Mouse (Mus musculus) forebrain, embryonic 16.5 days (tissue): ENCODE measurements at regions not wholly inside any gene's neighbourhood (a gene's known extent, or its start where the extent isn't known, plus 50 kb on each side); places are given as distances from the start of the nearest gene placed in this dataset.

Experiments used
- ATAC-seq: fragments of 200-750 bp; cut with Nextera tagmentation; 2 replicates; pipeline ENCODE4 v1.8.0; 2017; ENCODE audit warnings: mild to moderate bottlenecking, moderate library complexity
- H3K27ac ChIP-seq: fragments of 300-500 bp; sonication (generic); 2 replicates; pipeline ENCODE4 v1.5.1; 2014; ENCODE audit warnings: low read length, control low read depth
- H3K27me3 ChIP-seq: fragments of 300-500 bp; sonication (generic); replicated peaks from 2 replicates; pipeline ENCODE4 v1.6.1; 2014; ENCODE audit warnings: low read length; ENCODE audit not compliant: control insufficient read depth, insufficient read depth
- H3K36me3 ChIP-seq: fragments of 300-500 bp; sonication (generic); 2 replicates; pipeline ENCODE4 v1.6.1; 2014; ENCODE audit not compliant: control insufficient read depth, insufficient read depth
- H3K4me1 ChIP-seq: fragments of 300-500 bp; sonication (generic); replicated peaks from 2 replicates; pipeline ENCODE4 v1.6.1; 2014; ENCODE audit warnings: low read length; ENCODE audit not compliant: control insufficient read depth, insufficient read depth
- H3K4me2 ChIP-seq: fragments of 300-500 bp; sonication (generic); 2 replicates; pipeline ENCODE4 v1.6.1; 2014; ENCODE audit warnings: mild to moderate bottlenecking, low read length, control low read depth
- H3K4me3 ChIP-seq: fragments of 300-500 bp; sonication (generic); replicated peaks from 2 replicates; pipeline ENCODE4 v1.5.1; 2014; ENCODE audit warnings: mild to moderate bottlenecking, low read length, control low read depth
- H3K9ac ChIP-seq: fragments of 300-500 bp; sonication (generic); replicated peaks from 2 replicates; pipeline ENCODE4 v1.6.1; 2014; ENCODE audit warnings: low read depth, low read length, control low read depth
- H3K9me3 ChIP-seq: fragments of 300-500 bp; sonication (generic); 2 replicates; pipeline ENCODE4 v1.6.1; 2016; ENCODE audit warnings: low read length; ENCODE audit not compliant: control insufficient read depth
- WGBS: fragments of 180-500 bp; shearing (Covaris S2); extraction: QIAGEN DNeasy Blood & Tissue Kit; methylation state at CpG from one replicate; pipeline ENCODE4 v1.1.7; 2014; 5-methylcytosine and 5-hydroxymethylcytosine counted together

GRCm38 (mm10) chr15:97468732-97469683 lies 221.9 kb upstream of the Amigo2 start:
- Histone ChIP-seq H3K36me3 (no peaks in the 10 kb centered on the region), H3K9ac (no peak overlapping the region), H3K9me3 (no peaks in the 10 kb centered on the region), H3K27ac (no peak overlapping the region), H3K4me3 (no peak overlapping the region), H3K4me1 (no peaks in the 10 kb centered on the region), H3K4me2 (no peak overlapping the region), H3K27me3 (no peaks in the 10 kb centered on the region)
- ATAC-seq, result no peak
- WGBS, result 84% methylated on average over 23 of the region's 23 CpGs

GRCm38 (mm10) chr15:97467781-97468485 lies 220.8 kb upstream of the Amigo2 start:
- Histone ChIP-seq H3K4me2 (no peak overlapping the region), H3K27ac (no peak overlapping the region)

GRCm38 (mm10) chr15:97466906-97467465 lies 219.9 kb upstream of the Amigo2 start:
- H3K27me3 ChIP-seq, result no peaks in the 10 kb centered on the region
- no peak for ATAC-seq
- WGBS, result 84% methylated on average over 10 of the region's 10 CpGs
- no peaks in the 10 kb centered on the region for H3K9me3 ChIP-seq
- H3K9ac ChIP-seq, result no peak overlapping the region
- H3K27ac ChIP-seq, result no peak overlapping the region
- no peak overlapping the region for H3K4me2 ChIP-seq
- no peaks in the 10 kb centered on the region for H3K4me1 ChIP-seq
- no peaks in the 10 kb centered on the region for H3K36me3 ChIP-seq
- no peak overlapping the region for H3K4me3 ChIP-seq

More at GRCm38 (mm10) chr15:97467781-97468485, 220.8 kb upstream of the Amigo2 start:
- no peaks in the 10 kb centered on the region for H3K27me3 ChIP-seq
- H3K36me3 ChIP-seq, result no peaks in the 10 kb centered on the region
- H3K4me1 ChIP-seq, result no peaks in the 10 kb centered on the region
- ATAC-seq, result no peak
- H3K9ac ChIP-seq, result no peak overlapping the region
- no peaks in the 10 kb centered on the region for H3K9me3 ChIP-seq
- WGBS, result 76% methylated on average over 18 of the region's 18 CpGs
- no peak overlapping the region for H3K4me3 ChIP-seq

- ATAC-seq, result no peak
- H3K4me3 ChIP-seq, result no peak overlapping the region
- no peak overlapping the region for H3K9ac ChIP-seq
- no peaks in the 10 kb centered on the region for H3K9me3 ChIP-seq
- H3K27ac ChIP-seq, result no peak overlapping the region
- no peaks in the 10 kb centered on the region for H3K27me3 ChIP-seq
- no peaks in the 10 kb centered on the region for H3K4me1 ChIP-seq
- no peak overlapping the region for H3K4me2 ChIP-seq
- WGBS, result 81% methylated on average over 3 of the region's 3 CpGs
- H3K36me3 ChIP-seq, result no peaks in the 10 kb centered on the region
Measured at GRCm38 (mm10) chr15:97466110-97466509, 219.0 kb upstream of the Amigo2 start.

GRCm38 (mm10) chr15:97465366-97465765 lies 218.3 kb upstream of the Amigo2 start:
- Histone ChIP-seq H3K36me3 (no peaks in the 10 kb centered on the region), H3K9me3 (no peaks in the 10 kb centered on the region), H3K4me2 (no peak overlapping the region), H3K27ac (no peak overlapping the region), H3K9ac (no peak overlapping the region), H3K27me3 (no peaks in the 10 kb centered on the region), H3K4me1 (no peaks in the 10 kb centered on the region), H3K4me3 (no peak overlapping the region)
- WGBS, result 91% methylated on average over 8 of the region's 8 CpGs
- no peak for ATAC-seq

GRCm38 (mm10) chr15:97464737-97465136 lies 217.7 kb upstream of the Amigo2 start:
- H3K4me1 ChIP-seq, result no peaks in the 10 kb centered on the region
- H3K27me3 ChIP-seq, result no peaks in the 10 kb centered on the region
- no peak overlapping the region for H3K4me3 ChIP-seq
- no peak overlapping the region for H3K9ac ChIP-seq
- H3K4me2 ChIP-seq, result no peak overlapping the region
- no peaks in the 10 kb centered on the region for H3K9me3 ChIP-seq
- WGBS, result 90% methylated on average over 9 of the region's 9 CpGs
- no peak overlapping the region for H3K27ac ChIP-seq
- ATAC-seq, result no peak
- H3K36me3 ChIP-seq, result no peaks in the 10 kb centered on the region

GRCm38 (mm10) chr15:97462587-97462986 lies 215.5 kb upstream of the Amigo2 start:
- ATAC-seq, result no peak
- Histone ChIP-seq H3K4me3 (no peak overlapping the region), H3K27ac (no peak overlapping the region), H3K4me1 (no peaks in the 10 kb centered on the region), H3K9me3 (no peaks in the 10 kb centered on the region), H3K27me3 (no peaks in the 10 kb centered on the region), H3K4me2 (no peak overlapping the region), H3K9ac (no peak overlapping the region), H3K36me3 (no peaks in the 10 kb centered on the region)
- 80% methylated on average over 2 of the region's 2 CpGs for WGBS

- H3K4me1 ChIP-seq, result no peaks in the 10 kb centered on the region
- no peak overlapping the region for H3K9ac ChIP-seq
- H3K4me3 ChIP-seq, result no peak overlapping the region
- H3K27ac ChIP-seq, result no peak overlapping the region
- WGBS, result 89% methylated on average over 7 of the region's 7 CpGs
- H3K27me3 ChIP-seq, result no peaks in the 10 kb centered on the region
- no peaks in the 10 kb centered on the region for H3K36me3 ChIP-seq
- no peak for ATAC-seq
- no peak overlapping the region for H3K4me2 ChIP-seq
- H3K9me3 ChIP-seq, result no peaks in the 10 kb centered on the region
Measured at GRCm38 (mm10) chr15:97462006-97462405, 214.9 kb upstream of the Amigo2 start.

GRCm38 (mm10) chr15:97461060-97461459 lies 214.0 kb upstream of the Amigo2 start:
- Histone ChIP-seq H3K27me3 (no peaks in the 10 kb centered on the region), H3K27ac (no peak overlapping the region), H3K9me3 (no peaks in the 10 kb centered on the region), H3K4me3 (no peak overlapping the region), H3K36me3 (no peaks in the 10 kb centered on the region), H3K9ac (no peak overlapping the region), H3K4me1 (no peaks in the 10 kb centered on the region), H3K4me2 (no peak overlapping the region)
- ATAC-seq, result no peak
- 83% methylated on average over 7 of the region's 7 CpGs for WGBS
